Mouse (Mus musculus) midbrain, embryonic 15.5 days (tissue): ENCODE measurements at regions not wholly inside any gene's neighbourhood (a gene's known extent, or its start where the extent isn't known, plus 50 kb on each side); places are given as distances from the start of the nearest gene placed in this dataset.

Source experiments
- ATAC-seq: fragments of 200-750 bp; cut with Nextera tagmentation; replicated peaks from 2 replicates; pipeline ENCODE4 v1.8.0; 2017; ENCODE audit warnings: moderate TSS enrichment
- H3K27ac ChIP-seq: fragments of 300-500 bp; sonication (generic); 2 replicates; pipeline ENCODE4 v1.5.1; 2015; ENCODE audit warnings: mild to moderate bottlenecking, inconsistent platforms
- H3K27me3 ChIP-seq: fragments of 300-500 bp; sonication (generic); replicated peaks from 2 replicates; pipeline ENCODE4 v1.6.1; 2015; ENCODE audit warnings: inconsistent platforms
- H3K36me3 ChIP-seq: fragments of 300-500 bp; sonication (generic); replicated peaks from 2 replicates; pipeline ENCODE4 v1.6.1; 2015; ENCODE audit warnings: inconsistent platforms
- H3K4me1 ChIP-seq: fragments of 300-500 bp; sonication (generic); 2 replicates; pipeline ENCODE4 v1.6.1; 2015; ENCODE audit warnings: inconsistent platforms
- H3K4me2 ChIP-seq: fragments of 300-500 bp; sonication (generic); 2 replicates; pipeline ENCODE4 v1.6.1; 2015; ENCODE audit warnings: inconsistent platforms, mild to moderate bottlenecking, moderate library complexity
- H3K4me3 ChIP-seq: fragments of 300-500 bp; sonication (generic); 2 replicates; pipeline ENCODE4 v1.5.1; 2015; ENCODE audit warnings: mild to moderate bottlenecking, inconsistent platforms
- H3K9ac ChIP-seq: fragments of 300-500 bp; sonication (generic); 2 replicates; pipeline ENCODE4 v1.6.1; 2015; ENCODE audit warnings: mild to moderate bottlenecking, inconsistent platforms
- H3K9me3 ChIP-seq: fragments of 300-500 bp; sonication (generic); 2 replicates; pipeline ENCODE4 v1.6.1; 2016; ENCODE audit warnings: inconsistent platforms
- WGBS: fragments of 180-500 bp; shearing (Covaris S2); methylation state at CpG from one replicate; pipeline ENCODE4 v1.1.7; 2015; ENCODE audit warnings: mixed read lengths; 5-methylcytosine and 5-hydroxymethylcytosine counted together

DNA sequence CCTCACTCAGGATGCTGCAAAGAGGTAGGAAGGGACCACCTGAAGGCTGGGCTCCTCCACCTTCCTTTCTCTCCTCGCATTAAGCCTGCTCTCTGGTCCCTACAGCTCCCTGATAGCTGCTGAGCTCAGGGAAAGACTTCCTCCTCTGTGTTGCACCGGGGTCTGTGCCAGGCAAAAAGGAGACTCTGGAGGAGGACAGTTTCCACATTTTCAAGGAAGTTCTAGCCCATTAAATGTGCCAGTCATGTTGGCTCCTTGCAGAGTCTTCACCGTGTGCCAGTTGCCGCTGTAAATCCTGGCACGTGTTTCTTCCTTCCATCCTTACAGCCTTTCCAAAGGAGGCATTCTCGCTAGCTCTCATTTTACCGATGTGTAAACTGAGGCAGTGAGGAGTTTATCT lies 160.6 kb upstream of the Vstm2b start:
- Histone ChIP-seq H3K27me3 (no peaks in the 10 kb centered on the region), H3K9ac (no peak overlapping the region), H3K4me1 (peaks cover 3% of the 10 kb centered on the region; the same call in 1 of the 2 replicates), H3K4me3 (no peak overlapping the region), H3K27ac (no peak overlapping the region; the same call in 1 of the 2 replicates), H3K36me3 (no peaks in the 10 kb centered on the region), H3K9me3 (no peaks in the 10 kb centered on the region), H3K4me2 (no peak overlapping the region)
- 74% methylated on average over 7 of the region's 7 CpGs for WGBS
- 0 out of 2 replicates have a peak, but pooled peaks have one; percentile 44 for ATAC-seq

DNA sequence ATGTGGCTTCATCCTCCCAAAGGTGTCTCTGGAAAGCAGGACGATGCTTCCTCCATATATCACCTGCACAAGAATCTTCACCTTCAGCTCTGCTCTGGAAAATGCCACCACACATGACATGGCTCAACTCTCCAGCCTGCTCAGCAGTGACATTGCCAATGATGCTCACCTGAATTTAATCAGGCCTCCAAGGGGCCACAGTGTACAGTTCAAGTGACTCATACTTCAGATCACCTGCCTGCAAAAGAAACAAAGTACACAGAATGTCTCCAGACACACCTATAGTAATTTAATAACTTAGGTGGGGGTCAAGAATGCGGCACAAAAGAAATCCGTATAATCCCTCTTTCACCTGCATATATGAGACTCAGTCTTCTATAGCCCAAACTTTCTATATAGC lies 160.0 kb upstream of the Vstm2b start:
- Histone ChIP-seq H3K27ac (no peak overlapping the region), H3K4me1 (peaks cover 3% of the 10 kb centered on the region; the same call in 1 of the 2 replicates), H3K27me3 (no peaks in the 10 kb centered on the region), H3K9ac (no peak overlapping the region), H3K4me3 (no peak overlapping the region), H3K4me2 (no peak overlapping the region), H3K36me3 (no peaks in the 10 kb centered on the region), H3K9me3 (no peaks in the 10 kb centered on the region)
- WGBS: 94% methylated on average over 3 of the region's 3 CpGs
- ATAC-seq: no peak

DNA sequence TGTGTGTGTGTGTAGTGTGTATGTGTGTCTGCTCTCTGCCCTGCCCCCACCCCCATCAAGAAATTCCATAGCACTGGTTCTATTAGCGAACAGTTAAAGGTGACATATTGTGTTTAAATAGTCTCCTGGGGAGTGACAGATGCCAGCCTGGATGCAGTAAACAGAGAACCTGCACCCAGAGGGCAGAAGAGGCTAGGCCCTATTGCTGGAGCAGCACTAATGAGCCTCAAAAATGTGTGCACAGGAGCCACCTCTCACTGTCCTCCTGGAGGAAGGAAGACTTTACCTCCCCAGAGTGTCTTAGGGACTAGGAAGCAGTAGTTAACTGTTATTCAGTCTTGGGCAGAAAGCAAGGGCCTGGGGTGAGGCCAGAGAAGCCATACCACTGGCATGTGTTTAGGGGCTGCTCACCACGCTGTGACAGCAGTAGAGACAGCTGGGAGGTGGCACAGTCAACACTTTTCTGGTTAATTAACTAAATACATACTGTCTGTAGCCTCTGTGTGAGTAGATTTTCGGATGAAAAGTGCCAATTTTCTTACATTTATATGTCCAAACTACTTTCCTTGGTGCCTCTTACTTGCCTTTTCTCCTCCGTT lies 155.5 kb upstream of the Vstm2b start:
- no peak overlapping the region for H3K27ac ChIP-seq
- no peaks in the 10 kb centered on the region for H3K9me3 ChIP-seq
- ATAC-seq: no peak
- no peak overlapping the region for H3K9ac ChIP-seq
- no peaks in the 10 kb centered on the region for H3K36me3 ChIP-seq
- H3K4me2 ChIP-seq: no peak overlapping the region
- H3K4me1 ChIP-seq: no peaks in the 10 kb centered on the region
- no peaks in the 10 kb centered on the region for H3K27me3 ChIP-seq
- 69% methylated on average over 4 of the region's 4 CpGs for WGBS
- H3K4me3 ChIP-seq: no peak overlapping the region

DNA sequence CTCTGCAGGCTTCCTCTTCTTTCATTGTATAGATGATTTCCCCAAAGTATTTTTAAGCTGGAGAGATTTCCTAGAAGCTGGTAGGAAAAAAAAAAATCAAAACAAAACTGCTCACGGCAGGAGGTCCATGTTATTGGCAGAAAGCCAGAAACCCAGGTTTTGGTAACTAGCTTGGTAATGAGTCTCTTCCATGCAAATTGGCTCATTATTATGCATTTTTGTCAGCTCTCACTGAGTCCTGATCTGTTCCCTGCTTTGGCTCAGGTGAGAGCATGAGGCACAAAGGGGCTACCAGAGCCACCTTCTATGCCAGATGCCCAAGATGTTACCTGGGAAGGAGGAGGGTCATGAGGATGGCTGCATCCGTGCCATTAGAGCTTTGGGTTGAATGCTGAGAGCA lies 146.3 kb upstream of the Vstm2b start:
- Histone ChIP-seq H3K4me2 (no peak overlapping the region), H3K36me3 (no peaks in the 10 kb centered on the region), H3K4me3 (no peak overlapping the region), H3K9me3 (no peaks in the 10 kb centered on the region), H3K27ac (0 out of 2 replicates have a peak overlapping the region, but pooled peaks have one; percentile 18), H3K9ac (no peak overlapping the region), H3K4me1 (no peaks in the 10 kb centered on the region; the same call in 1 of the 2 replicates), H3K27me3 (no peaks in the 10 kb centered on the region)
- 31% methylated on average over 2 of the region's 2 CpGs for WGBS
- peak; percentile 89 for ATAC-seq

DNA sequence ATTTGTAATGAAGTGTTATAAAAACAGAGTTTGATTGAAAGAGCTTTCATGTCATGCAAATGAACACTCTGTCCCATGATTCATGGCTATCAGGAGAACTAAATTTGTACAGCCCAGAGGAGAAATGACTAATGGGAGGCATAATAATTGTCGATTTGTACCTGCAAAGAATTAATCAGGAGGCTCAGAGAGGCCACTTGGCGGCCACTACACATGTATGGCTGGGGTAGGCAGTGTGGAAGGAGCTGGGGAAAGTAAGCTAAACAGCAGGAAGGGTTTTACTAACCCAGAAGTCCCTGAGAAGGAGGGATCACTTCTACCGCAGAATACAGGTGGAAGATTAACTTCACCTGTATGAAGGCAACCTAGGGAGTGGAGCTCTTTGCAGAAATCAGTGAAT lies 145.9 kb upstream of the Vstm2b start:
- 58% methylated on average over 3 of the region's 3 CpGs for WGBS
- Histone ChIP-seq H3K36me3 (no peaks in the 10 kb centered on the region), H3K4me2 (no peak overlapping the region), H3K9me3 (no peaks in the 10 kb centered on the region), H3K27me3 (no peaks in the 10 kb centered on the region), H3K27ac (0 out of 2 replicates have a peak overlapping the region, but pooled peaks have one; percentile 18), H3K9ac (no peak overlapping the region), H3K4me1 (no peaks in the 10 kb centered on the region; the same call in 1 of the 2 replicates), H3K4me3 (no peak overlapping the region)
- ATAC-seq: peak; percentile 76

- H3K4me2 ChIP-seq: no peak overlapping the region
- 60% methylated on average over 1 of the region's 1 CpGs for whole genome bisulfite sequencing
- H3K27me3 ChIP-seq: no peaks in the 10 kb centered on the region
- no peak overlapping the region for H3K4me3 ChIP-seq
- no peaks in the 10 kb centered on the region for H3K36me3 ChIP-seq
- no peak overlapping the region for H3K9ac ChIP-seq
- H3K27ac ChIP-seq: no peak overlapping the region
- no peak for ATAC-seq
- H3K4me1 ChIP-seq: no peaks in the 10 kb centered on the region; the same call in 1 of the 2 replicates
- no peaks in the 10 kb centered on the region for H3K9me3 ChIP-seq
These were observed 144.6 kb upstream of the Vstm2b start for GRCm38 (mm10) chr7:40753490-40753889.

GRCm38 (mm10) chr7:40762520-40762919 lies 135.6 kb upstream of the Vstm2b start:
- H3K4me3 ChIP-seq: no peak overlapping the region
- 0 out of 2 replicates have a peak, but pooled peaks cover 5% of the 10 kb centered on the region for H3K4me1 ChIP-seq
- H3K27ac ChIP-seq: no peak overlapping the region
- WGBS: 13% methylated on average over 5 of the region's 5 CpGs
- peak; percentile 48; the same call in 1 of the 2 replicates for ATAC-seq
- H3K4me2 ChIP-seq: no peak overlapping the region
- no peaks in the 10 kb centered on the region; the same call in 1 of the 2 replicates for H3K27me3 ChIP-seq
- H3K9ac ChIP-seq: no peak overlapping the region
- H3K36me3 ChIP-seq: no peaks in the 10 kb centered on the region
- H3K9me3 ChIP-seq: no peaks in the 10 kb centered on the region

- H3K9ac ChIP-seq: no peak overlapping the region
- no peak overlapping the region for H3K27ac ChIP-seq
- 34% methylated on average over 3 of the region's 3 CpGs for WGBS
- no peak for ATAC-seq
- H3K4me3 ChIP-seq: no peak overlapping the region
- no peaks in the 10 kb centered on the region for H3K36me3 ChIP-seq
- no peaks in the 10 kb centered on the region for H3K9me3 ChIP-seq
- H3K4me2 ChIP-seq: no peak overlapping the region
- no peaks in the 10 kb centered on the region for H3K27me3 ChIP-seq
- H3K4me1 ChIP-seq: 0 out of 2 replicates have a peak, but pooled peaks cover 5% of the 10 kb centered on the region
These were observed 132.0 kb upstream of the Vstm2b start for GRCm38 (mm10) chr7:40766142-40766541.

GRCm38 (mm10) chr7:40776220-40776619 lies 121.9 kb upstream of the Vstm2b start:
- Histone ChIP-seq H3K4me1 (no peaks in the 10 kb centered on the region), H3K9me3 (no peaks in the 10 kb centered on the region), H3K4me2 (no peak overlapping the region), H3K9ac (no peak overlapping the region), H3K4me3 (no peak overlapping the region), H3K27ac (no peak overlapping the region), H3K36me3 (no peaks in the 10 kb centered on the region), H3K27me3 (no peaks in the 10 kb centered on the region)
- 25% methylated on average over 4 of the region's 4 CpGs for WGBS
- ATAC-seq: 0 out of 2 replicates have a peak, but pooled peaks have one; percentile 48

GRCm38 (mm10) chr7:40784906-40785305 lies 113.2 kb upstream of the Vstm2b start:
- no peak for ATAC-seq
- no peaks in the 10 kb centered on the region for H3K36me3 ChIP-seq
- no peak overlapping the region for H3K9ac ChIP-seq
- H3K4me3 ChIP-seq: no peak overlapping the region
- no peaks in the 10 kb centered on the region for H3K4me1 ChIP-seq
- no peak overlapping the region for H3K4me2 ChIP-seq
- 96% methylated on average over 1 of the region's 1 CpGs for WGBS
- no peaks in the 10 kb centered on the region for H3K27me3 ChIP-seq
- H3K27ac ChIP-seq: no peak overlapping the region
- H3K9me3 ChIP-seq: no peaks in the 10 kb centered on the region

GRCm38 (mm10) chr7:40786758-40787157 lies 111.4 kb upstream of the Vstm2b start:
- H3K27me3 ChIP-seq: no peaks in the 10 kb centered on the region
- no peak overlapping the region for H3K27ac ChIP-seq
- H3K4me2 ChIP-seq: no peak overlapping the region
- H3K4me3 ChIP-seq: no peak overlapping the region
- no peaks in the 10 kb centered on the region for H3K36me3 ChIP-seq
- no peaks in the 10 kb centered on the region for H3K9me3 ChIP-seq
- no peak for ATAC-seq
- no peaks in the 10 kb centered on the region for H3K4me1 ChIP-seq
- H3K9ac ChIP-seq: no peak overlapping the region
- 75% methylated on average over 2 of the region's 2 CpGs for WGBS

DNA sequence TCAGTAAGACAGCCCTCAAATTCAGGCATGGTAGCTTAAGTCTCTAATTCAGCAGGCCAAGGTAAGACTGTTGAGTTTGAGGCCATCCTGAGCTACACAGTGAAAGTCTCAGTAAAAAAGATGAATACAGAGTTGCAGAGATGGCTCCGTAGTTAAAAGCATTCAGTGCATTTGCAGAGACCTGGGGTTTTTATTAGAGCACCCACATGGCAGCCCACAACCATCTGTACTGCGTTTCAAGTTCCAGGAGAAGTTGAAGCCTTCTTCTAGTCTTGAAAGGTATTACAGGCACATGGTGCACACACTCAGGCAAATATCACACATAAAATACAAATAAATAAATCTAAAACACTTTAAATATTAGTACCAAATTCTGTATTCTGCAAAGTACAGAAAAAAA lies 109.6 kb upstream of the Vstm2b start:
- no peak overlapping the region for H3K4me3 ChIP-seq
- 91% methylated on average over 2 of the region's 2 CpGs for WGBS

More for the DNA sequence above, 109.6 kb upstream of the Vstm2b start:
- Histone ChIP-seq H3K4me2 (no peak overlapping the region), H3K36me3 (no peaks in the 10 kb centered on the region), H3K9me3 (no peaks in the 10 kb centered on the region), H3K9ac (no peak overlapping the region), H3K27ac (no peak overlapping the region), H3K27me3 (no peaks in the 10 kb centered on the region), H3K4me1 (no peaks in the 10 kb centered on the region)
- ATAC-seq: no peak
